Mouse (Mus musculus) liver, embryonic 15.5 days (tissue): ENCODE results near the gene B830017H08Rik. TPM values are rescaled to one million over a fixed set of nuclear protein-coding genes. Genes with fewer than 3 reads are reported as not detected.

Experiments
- ATAC-seq: fragments of 200-750 bp; cut with Nextera tagmentation; 2 replicates; pipeline ENCODE4 v1.8.0; 2017; ENCODE audit warnings: moderate number of reproducible peaks, mild to moderate bottlenecking, moderate library complexity; ENCODE audit not compliant: insufficient read depth
- H3K27ac ChIP-seq: fragments of 300-500 bp; sonication (generic); replicated peaks from 2 replicates; pipeline ENCODE4 v1.5.1; 2015; ENCODE audit warnings: mild to moderate bottlenecking, inconsistent platforms
- H3K27me3 ChIP-seq: fragments of 300-500 bp; sonication (generic); 2 replicates; pipeline ENCODE4 v1.6.1; 2015; ENCODE audit warnings: mild to moderate bottlenecking, inconsistent platforms
- H3K36me3 ChIP-seq: fragments of 300-500 bp; sonication (generic); replicated peaks from 2 replicates; pipeline ENCODE4 v1.6.1; 2015; ENCODE audit warnings: moderate library complexity, mild to moderate bottlenecking, inconsistent platforms
- H3K4me1 ChIP-seq: fragments of 300-500 bp; sonication (generic); replicated peaks from 2 replicates; pipeline ENCODE4 v1.6.1; 2015; ENCODE audit warnings: inconsistent platforms
- H3K4me2 ChIP-seq: fragments of 300-500 bp; sonication (generic); 2 replicates; pipeline ENCODE4 v1.6.1; 2015; ENCODE audit warnings: moderate library complexity, mild to moderate bottlenecking, inconsistent platforms
- H3K4me3 ChIP-seq: fragments of 300-500 bp; sonication (generic); replicated peaks from 2 replicates; pipeline ENCODE4 v1.5.1; 2015; ENCODE audit warnings: mild to moderate bottlenecking, inconsistent platforms
- H3K9ac ChIP-seq: fragments of 300-500 bp; sonication (generic); 2 replicates; pipeline ENCODE4 v1.6.1; 2015; ENCODE audit warnings: moderate library complexity, mild to moderate bottlenecking, inconsistent platforms
- H3K9me3 ChIP-seq: fragments of 300-500 bp; sonication (generic); replicated peaks from 2 replicates; pipeline ENCODE4 v1.6.1; 2016; ENCODE audit warnings: inconsistent platforms
- WGBS: fragments of 180-500 bp; shearing (Covaris S2); methylation state at CpG from one replicate; pipeline ENCODE4 v1.1.7; 2015; ENCODE audit warnings: mixed read lengths; ENCODE audit not compliant: insufficient replicate concordance; 5-methylcytosine and 5-hydroxymethylcytosine counted together
- polyA plus RNA-seq: library from polyadenylated mRNA; unstranded; fragments of >200 nt; fragmentation: Nextera tagmentation; extraction: Ambion mirVana; gene quantifications from 2 replicates; pipeline ENCODE4 v1.2.1, GENCODE M21; 2015

The B830017H08Rik gene
- polyA plus RNA-seq, 1 experiment from 2014 or later: not detected

- no peak overlapping the region for H3K27ac ChIP-seq
- ATAC-seq: no peak
- no peak overlapping the region for H3K9ac ChIP-seq
- WGBS: 5% methylated on average over 5 of the region's 5 CpGs
- H3K4me1 ChIP-seq: peaks cover 20% of the 10 kb centered on the region
- H3K4me2 ChIP-seq: no peak overlapping the region
- H3K36me3 ChIP-seq: no peaks in the 10 kb centered on the region
- H3K4me3 ChIP-seq: no peak overlapping the region
- peaks cover 96% of the 10 kb centered on the region for H3K27me3 ChIP-seq
- no peaks in the 10 kb centered on the region for H3K9me3 ChIP-seq
Measured at GRCm38 (mm10) chr16:17812120-17812519, 20.8 kb upstream of the B830017H08Rik start.

- H3K27me3 ChIP-seq: peaks cover 92% of the 10 kb centered on the region
- no peaks in the 10 kb centered on the region for H3K9me3 ChIP-seq
- peaks cover 12% of the 10 kb centered on the region for H3K4me1 ChIP-seq
- 54% methylated on average over 4 of the region's 4 CpGs for WGBS
- no peak overlapping the region for H3K4me3 ChIP-seq
- H3K4me2 ChIP-seq: no peak overlapping the region
- H3K9ac ChIP-seq: no peak overlapping the region
- no peaks in the 10 kb centered on the region for H3K36me3 ChIP-seq
- no peak for ATAC-seq
- no peak overlapping the region for H3K27ac ChIP-seq
Measured at GRCm38 (mm10) chr16:17813173-17813572, 19.7 kb upstream of the B830017H08Rik start.

GRCm38 (mm10) chr16:17815411-17816402, 17.2 kb upstream of the B830017H08Rik start:
- H3K4me2 ChIP-seq: peak overlapping the region; percentile 78
- no peaks in the 10 kb centered on the region for H3K36me3 ChIP-seq
- peak overlapping the region; percentile 27; the same call in 1 of the 2 replicates for H3K9ac ChIP-seq
- H3K27me3 ChIP-seq: peaks cover 83% of the 10 kb centered on the region
- H3K27ac ChIP-seq: no peak overlapping the region
- H3K4me3 ChIP-seq: peak overlapping the region; percentile 51
- H3K9me3 ChIP-seq: no peaks in the 10 kb centered on the region
- H3K4me1 ChIP-seq: peaks cover 12% of the 10 kb centered on the region
- ATAC-seq: peak; percentile 62
- WGBS: 3% methylated on average over 63 of the region's 63 CpGs

- 68% methylated on average over 8 of the region's 8 CpGs for WGBS
- Histone ChIP-seq H3K9me3 (no peaks in the 10 kb centered on the region), H3K4me1 (peaks cover 12% of the 10 kb centered on the region), H3K9ac (no peak overlapping the region), H3K4me3 (no peak overlapping the region), H3K27ac (no peak overlapping the region), H3K27me3 (peaks cover 84% of the 10 kb centered on the region), H3K36me3 (no peaks in the 10 kb centered on the region), H3K4me2 (no peak overlapping the region)
- ATAC-seq: no peak
Measured at GRCm38 (mm10) chr16:17816528-17816927, 16.4 kb upstream of the B830017H08Rik start.

- no peak overlapping the region for H3K27ac ChIP-seq
- H3K27me3 ChIP-seq: peaks cover 77% of the 10 kb centered on the region
- H3K4me1 ChIP-seq: no peaks in the 10 kb centered on the region
- H3K9ac ChIP-seq: no peak overlapping the region
- H3K4me3 ChIP-seq: no peak overlapping the region
- H3K9me3 ChIP-seq: no peaks in the 10 kb centered on the region
- H3K36me3 ChIP-seq: no peaks in the 10 kb centered on the region
- ATAC-seq: no peak
- H3K4me2 ChIP-seq: no peak overlapping the region
- 57% methylated on average over 2 of the region's 2 CpGs for WGBS
Measured at GRCm38 (mm10) chr16:17826500-17826899, 6.4 kb upstream of the B830017H08Rik start.

GRCm38 (mm10) chr16:17828229-17828628, 4.7 kb upstream of the B830017H08Rik start:
- H3K9ac ChIP-seq: no peak overlapping the region
- H3K27ac ChIP-seq: no peak overlapping the region
- no peaks in the 10 kb centered on the region for H3K9me3 ChIP-seq
- no peak overlapping the region for H3K4me2 ChIP-seq
- ATAC-seq: no peak
- H3K4me1 ChIP-seq: peaks cover 2% of the 10 kb centered on the region
- 18% methylated on average over 2 of the region's 2 CpGs for WGBS
- H3K36me3 ChIP-seq: no peaks in the 10 kb centered on the region
- peaks cover 84% of the 10 kb centered on the region for H3K27me3 ChIP-seq
- no peak overlapping the region for H3K4me3 ChIP-seq

- WGBS: 63% methylated on average over 3 of the region's 3 CpGs
- peaks cover 7% of the 10 kb centered on the region for H3K4me1 ChIP-seq
- H3K9me3 ChIP-seq: no peaks in the 10 kb centered on the region
- H3K4me2 ChIP-seq: no peak overlapping the region
- no peak overlapping the region for H3K9ac ChIP-seq
- ATAC-seq: no peak
- no peaks in the 10 kb centered on the region for H3K36me3 ChIP-seq
- H3K4me3 ChIP-seq: no peak overlapping the region
- no peak overlapping the region for H3K27ac ChIP-seq
- H3K27me3 ChIP-seq: peaks cover 84% of the 10 kb centered on the region
Measured at GRCm38 (mm10) chr16:17828867-17829266, 4.1 kb upstream of the B830017H08Rik start.

- ATAC-seq: no peak
- no peak overlapping the region for H3K4me3 ChIP-seq
- WGBS: 51% methylated on average over 10 of the region's 10 CpGs
- peaks cover 14% of the 10 kb centered on the region for H3K4me1 ChIP-seq
- peaks cover 98% of the 10 kb centered on the region for H3K27me3 ChIP-seq
- H3K27ac ChIP-seq: no peak overlapping the region
- no peak overlapping the region for H3K9ac ChIP-seq
- no peaks in the 10 kb centered on the region for H3K36me3 ChIP-seq
- H3K9me3 ChIP-seq: no peaks in the 10 kb centered on the region
- H3K4me2 ChIP-seq: no peak overlapping the region
Measured at GRCm38 (mm10) chr16:17830385-17831178, 2.3 kb upstream of the B830017H08Rik start.

- no peak overlapping the region for H3K27ac ChIP-seq
- H3K27me3 ChIP-seq: peaks cover 100% of the 10 kb centered on the region
- no peak overlapping the region for H3K4me2 ChIP-seq
- WGBS: 15% methylated on average over 11 of the region's 11 CpGs
- H3K4me3 ChIP-seq: no peak overlapping the region
- no peak overlapping the region for H3K9ac ChIP-seq
- H3K36me3 ChIP-seq: no peaks in the 10 kb centered on the region
- ATAC-seq: no peak
- H3K4me1 ChIP-seq: peaks cover 14% of the 10 kb centered on the region
- H3K9me3 ChIP-seq: no peaks in the 10 kb centered on the region
Measured at GRCm38 (mm10) chr16:17831781-17832180, 1.1 kb upstream of the B830017H08Rik start.

GRCm38 (mm10) chr16:17833321-17833680, 380 bp downstream of the B830017H08Rik start:
- Histone ChIP-seq H3K9me3 (no peaks in the 10 kb centered on the region), H3K27me3 (peaks cover 100% of the 10 kb centered on the region), H3K4me3 (peak overlapping the region; percentile 48), H3K4me1 (peaks cover 14% of the 10 kb centered on the region), H3K36me3 (no peaks in the 10 kb centered on the region), H3K4me2 (peak overlapping the region; percentile 68), H3K9ac (no peak overlapping the region), H3K27ac (no peak overlapping the region)
- ATAC-seq: no peak
- 1% methylated on average over 37 of the region's 37 CpGs for WGBS
